Mouse (Mus musculus): Measurements from ENCODE around the gene Tti1.

The Tti1 gene

GRCm38 (mm10) chr2:158039662-158040061 is 11.4 kb upstream of the Tti1 start:
- no peak for DNase-seq (ENCODE audit: low spot score)

- DNase-seq (ENCODE audit: low spot score) = no peak
Measured at GRCm38 (mm10) chr2:158037571-158037970, 9.3 kb upstream of the Tti1 start.

- no peak for DNase-seq (ENCODE audit: low spot score)
Measured at GRCm38 (mm10) chr2:158036953-158037352, 8.7 kb upstream of the Tti1 start.

- DNase-seq (ENCODE audit: low spot score) = no peak
Measured at GRCm38 (mm10) chr2:158036408-158036807, 8.2 kb upstream of the Tti1 start.

- DNase-seq (ENCODE audit: low spot score) = no peak
Measured at GRCm38 (mm10) chr2:158035813-158036212, 7.6 kb upstream of the Tti1 start.

GRCm38 (mm10) chr2:158030007-158030406 is 1.8 kb upstream of the Tti1 start:
- no peak for DNase-seq (ENCODE audit: low spot score)

- DNase-seq (ENCODE audit: low spot score) = no peak
Measured at GRCm38 (mm10) chr2:158027855-158028353, 329 bp downstream of the Tti1 start.

- DNase-seq (ENCODE audit: low spot score) = no peak
Measured at GRCm38 (mm10) chr2:158017330-158017729, 10.9 kb downstream of the Tti1 start.

- no peak for DNase-seq (ENCODE audit: low spot score)
Measured at GRCm38 (mm10) chr2:158012608-158013007, 15.6 kb downstream of the Tti1 start.

GRCm38 (mm10) chr2:158009373-158009772 is 18.9 kb downstream of the Tti1 start:
- no peak for DNase-seq (ENCODE audit: low spot score)

GRCm38 (mm10) chr2:158005641-158006040 is 22.6 kb downstream of the Tti1 start:
- no peak for DNase-seq (ENCODE audit: low spot score)

- no peak for DNase-seq (ENCODE audit: low spot score)
Measured at GRCm38 (mm10) chr2:158004620-158005019, 23.6 kb downstream of the Tti1 start.

- no peak for DNase-seq (ENCODE audit: low spot score)
Measured at GRCm38 (mm10) chr2:157998817-157999216, 29.4 kb downstream of the Tti1 start.

- DNase-seq (ENCODE audit: low spot score) = no peak
Measured at GRCm38 (mm10) chr2:157992501-157992900, 35.7 kb downstream of the Tti1 start.

- no peak for DNase-seq (ENCODE audit: low spot score)
Measured at GRCm38 (mm10) chr2:157991026-157991425, 37.2 kb downstream of the Tti1 start.

- DNase-seq (ENCODE audit: low spot score) = no peak
Measured at GRCm38 (mm10) chr2:157989946-157990345, 38.3 kb downstream of the Tti1 start.

GRCm38 (mm10) chr2:157988416-157989190 is 39.6 kb downstream of the Tti1 start:
- no peak for DNase-seq (ENCODE audit: low spot score)

GRCm38 (mm10) chr2:157986235-157986634 is 42.0 kb downstream of the Tti1 start:
- no peak for DNase-seq (ENCODE audit: low spot score)

GRCm38 (mm10) chr2:157985611-157986010 is 42.6 kb downstream of the Tti1 start:
- DNase-seq (ENCODE audit: low spot score) = no peak

- no peak for DNase-seq (ENCODE audit: low spot score)
Measured at GRCm38 (mm10) chr2:157983276-157983675, 45.0 kb downstream of the Tti1 start.

GRCm38 (mm10) chr2:157982727-157983126 is 45.5 kb downstream of the Tti1 start:
- no peak for DNase-seq (ENCODE audit: low spot score)

- DNase-seq (ENCODE audit: low spot score) = no peak
Measured at GRCm38 (mm10) chr2:157979241-157979640, 49.0 kb downstream of the Tti1 start.

GRCm38 (mm10) chr2:157975595-157975994 is 52.6 kb downstream of the Tti1 start:
- DNase-seq (ENCODE audit: low spot score) = no peak
